Mouse (Mus musculus) thymus, adult 2 months (tissue): Measurements from ENCODE around the gene Pycr2. TPM values are rescaled to one million over a fixed set of nuclear protein-coding genes. Genes with fewer than 3 reads are reported as not detected.

Experiments used
- DNase-seq: peaks from one replicate; pipeline ENCODE4 v3.0.0; 2021
- H3K27ac ChIP-seq: fragments of 200-500 bp; 2 replicates; pipeline ENCODE4 v1.5.1; 2012; ENCODE audit warnings: low read length, control low read depth; ENCODE audit not compliant: control insufficient read depth, insufficient read depth
- H3K27me3 ChIP-seq: fragments of 200-500 bp; 2 replicates; pipeline ENCODE4 v1.6.1; 2012; ENCODE audit warnings: mild to moderate bottlenecking, low read length, moderate library complexity, mixed read lengths; ENCODE audit not compliant: control insufficient read depth, insufficient read depth
- H3K36me3 ChIP-seq: fragments of 200-500 bp; 2 replicates; pipeline ENCODE4 v1.6.1; 2012; ENCODE audit warnings: mild to moderate bottlenecking, low read length, moderate library complexity; ENCODE audit not compliant: control insufficient read depth, insufficient read depth
- H3K4me1 ChIP-seq: fragments of 200-500 bp; replicated peaks from 2 replicates; pipeline ENCODE4 v1.6.1; 2012; ENCODE audit warnings: low read length; ENCODE audit not compliant: control insufficient read depth, insufficient read depth
- H3K4me3 ChIP-seq: fragments of 200-500 bp; 2 replicates; pipeline ENCODE4 v1.5.1; 2012; ENCODE audit warnings: mild to moderate bottlenecking, low read length, control low read depth, moderate library complexity; ENCODE audit not compliant: control insufficient read depth, insufficient read depth
- CTCF ChIP-seq: fragments of 200-500 bp; IDR thresholded peaks from 2 replicates; pipeline ENCODE4 v1.5.1; 2012; ENCODE audit warnings: mild to moderate bottlenecking, control low read depth, low read length, moderate library complexity, borderline replicate concordance; ENCODE audit not compliant: control insufficient read depth, poor library complexity, insufficient read depth; ENCODE audit errors: extremely low read depth
- POLR2A ChIP-seq: fragments of 200-500 bp; IDR thresholded peaks from 2 replicates; pipeline ENCODE4 v1.6.1; 2012; ENCODE audit warnings: mild to moderate bottlenecking, low read length, control low read depth, moderate library complexity; ENCODE audit not compliant: control insufficient read depth, poor library complexity, insufficient read depth; ENCODE audit errors: extremely low read depth
- WGBS: fragments of 180-500 bp; shearing (Covaris S2); methylation state at CpG from one replicate; pipeline ENCODE4 v1.1.7; 2018; 5-methylcytosine and 5-hydroxymethylcytosine counted together
- polyA plus RNA-seq: library from polyadenylated mRNA; depleted of rRNA; stranded (reverse); fragments of >200 nt; gene quantifications from 2 replicates; pipeline ENCODE4 v1.2.3, GENCODE M21; 2012

Gene Pycr2
- polyA plus RNA-seq, 1 experiment: 101 TPM

DNA sequence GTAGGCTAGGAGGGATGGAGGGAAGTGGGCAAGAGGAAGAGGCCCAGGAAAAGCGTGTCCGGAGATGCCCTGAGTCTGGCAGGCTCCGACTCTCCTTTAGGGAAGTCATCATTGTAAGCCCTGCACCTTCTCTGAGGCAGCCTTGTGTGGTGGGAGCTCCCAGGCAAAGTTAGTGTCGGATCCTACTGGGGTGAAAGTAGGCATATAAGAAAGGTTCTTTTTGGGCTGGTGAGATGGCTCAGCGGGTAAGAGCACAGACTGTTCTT, 655 bp downstream of the Pycr2 start:
- DNase-seq: no peak
- Histone ChIP-seq H3K27ac (peak overlapping the region; percentile 4; the same call in 1 of the 2 replicates), H3K27me3 (no peaks in the 10 kb centered on the region), H3K36me3 (0 out of 2 replicates have a peak, but pooled peaks cover 4% of the 10 kb centered on the region), H3K4me3 (peak overlapping the region; percentile 85), H3K4me1 (peaks cover 13% of the 10 kb centered on the region)
- WGBS: 1% methylated on average over 5 of the region's 5 CpGs
- TF ChIP-seq CTCF: no peak

- 0 out of 2 replicates have a peak, but pooled peaks cover 4% of the 10 kb centered on the region for H3K36me3 ChIP-seq
- 78% methylated on average over 6 of the region's 6 CpGs for WGBS
- H3K27ac ChIP-seq: no peak overlapping the region
- no peaks in the 10 kb centered on the region for H3K27me3 ChIP-seq
- peaks cover 13% of the 10 kb centered on the region for H3K4me1 ChIP-seq
- H3K4me3 ChIP-seq: peak overlapping the region; percentile 27
- DNase-seq: no peak
- TF ChIP-seq POLR2A: no peak
- no peak for TF ChIP-seq CTCF
These were observed 1.2 kb downstream of the Pycr2 start for GRCm38 (mm10) chr1:180905307-180905706.

- TF ChIP-seq POLR2A (no peak), CTCF (no peak)
- Histone ChIP-seq H3K4me1 (peaks cover 15% of the 10 kb centered on the region), H3K27me3 (no peaks in the 10 kb centered on the region), H3K27ac (peak overlapping the region; percentile 72; the same call in 1 of the 2 replicates), H3K4me3 (peak overlapping the region; percentile 27), H3K36me3 (0 out of 2 replicates have a peak, but pooled peaks cover 4% of the 10 kb centered on the region)
- no peak for DNase-seq
- 95% methylated on average over 17 of the region's 17 CpGs for WGBS
These were observed 1.8 kb downstream of the Pycr2 start for GRCm38 (mm10) chr1:180905876-180906275.

DNA sequence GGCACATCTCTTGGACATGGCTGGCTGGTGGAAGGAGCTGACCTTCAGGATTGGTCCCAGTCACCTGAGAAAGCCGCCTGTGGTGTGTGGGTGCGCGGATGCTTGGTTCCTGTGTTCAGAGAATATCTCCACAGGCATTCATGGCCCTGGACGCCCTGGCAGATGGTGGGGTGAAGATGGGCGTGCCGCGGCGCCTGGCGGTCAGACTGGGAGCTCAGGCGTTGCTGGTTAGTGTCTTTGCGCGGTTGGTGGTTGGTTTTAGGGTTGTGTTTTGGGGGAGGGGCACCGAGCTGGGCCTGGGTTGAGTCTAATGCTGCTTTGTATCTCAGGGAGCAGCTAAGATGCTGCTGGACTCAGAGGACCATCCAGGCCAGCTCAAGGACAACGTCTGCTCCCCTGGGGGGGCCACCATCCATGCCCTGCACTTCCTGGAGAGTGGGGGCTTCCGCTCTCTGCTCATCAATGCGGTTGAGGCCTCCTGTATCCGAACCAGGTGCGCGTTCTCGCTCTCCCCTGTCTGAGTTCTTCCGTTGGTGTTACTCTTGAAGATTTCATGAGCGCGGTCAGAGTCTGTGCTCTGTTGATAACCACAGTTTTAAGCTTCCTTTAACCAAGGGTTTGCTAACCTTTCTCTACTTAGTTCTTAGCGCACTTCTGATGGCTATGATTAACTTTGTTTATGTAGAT, 2.5 kb downstream of the Pycr2 start:
- no peak for TF ChIP-seq POLR2A
- TF ChIP-seq CTCF: no peak
- H3K27me3 ChIP-seq: no peaks in the 10 kb centered on the region
- peak overlapping the region; percentile 27 for H3K4me3 ChIP-seq
- 0 out of 2 replicates have a peak, but pooled peaks cover 4% of the 10 kb centered on the region for H3K36me3 ChIP-seq
- H3K27ac ChIP-seq: peak overlapping the region; percentile 72
- WGBS: 85% methylated on average over 24 of the region's 24 CpGs
- peaks cover 22% of the 10 kb centered on the region for H3K4me1 ChIP-seq
- DNase-seq: no peak

- WGBS: 62% methylated on average over 8 of the region's 8 CpGs
These were observed 7.0 kb downstream of the Pycr2 start for GRCm38 (mm10) chr1:180911138-180911537.

GRCm38 (mm10) chr1:180911653-180912287, 7.7 kb downstream of the Pycr2 start:
- DNase-seq: no peak
- Histone ChIP-seq H3K27ac (peak overlapping the region; percentile 55; the same call in 1 of the 2 replicates), H3K4me3 (peak overlapping the region; percentile 6; the same call in 1 of the 2 replicates), H3K36me3 (0 out of 2 replicates have a peak, but pooled peaks cover 4% of the 10 kb centered on the region), H3K27me3 (no peaks in the 10 kb centered on the region), H3K4me1 (peaks cover 36% of the 10 kb centered on the region)
- no peak for TF ChIP-seq CTCF
- no peak for TF ChIP-seq POLR2A
- 24% methylated on average over 20 of the region's 20 CpGs for WGBS

More at GRCm38 (mm10) chr1:180911138-180911537, 7.0 kb downstream of the Pycr2 start:
- Histone ChIP-seq H3K27me3 (no peaks in the 10 kb centered on the region), H3K4me1 (peaks cover 32% of the 10 kb centered on the region), H3K4me3 (no peak overlapping the region), H3K36me3 (0 out of 2 replicates have a peak, but pooled peaks cover 4% of the 10 kb centered on the region), H3K27ac (no peak overlapping the region)
- TF ChIP-seq POLR2A: no peak
- no peak for TF ChIP-seq CTCF
- DNase-seq: no peak
